Mouse (Mus musculus) mature B cell (primary cell): ENCODE results near the gene Amotl1.
"Not testable (repeated sequence)": the region's sequence is repeated elsewhere in the genome, so short reads cannot be mapped to it uniquely, and the experiment has no call there.

Experiments
- in situ Hi-C: fragments of 300-500 bp; cut with MboI; formaldehyde crosslinking; loops from 2 replicates; pipeline ENCODE4 v1.14.3; 2019

Amotl1 gene

DNA sequence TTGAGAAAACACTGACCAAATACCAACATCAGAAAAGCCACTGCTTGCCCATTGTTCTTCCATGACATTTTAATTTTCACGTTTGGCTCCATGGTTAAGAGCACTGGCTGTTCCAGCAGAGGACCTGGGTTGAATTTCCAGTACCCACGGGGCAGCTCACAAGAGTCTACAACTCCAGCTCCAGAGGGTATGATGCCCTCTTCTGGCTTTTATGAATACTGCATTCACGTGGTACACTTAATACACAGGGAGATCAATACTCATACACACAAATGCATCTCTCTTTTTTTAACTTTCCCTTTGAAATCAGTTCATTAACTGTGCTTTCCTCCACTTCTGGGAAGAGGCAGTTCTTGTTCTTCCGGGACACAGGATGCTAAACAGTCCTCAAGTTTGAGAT is 41.4 kb downstream of the Amotl1 start:
- in situ Hi-C loops: no loop called here

DNA sequence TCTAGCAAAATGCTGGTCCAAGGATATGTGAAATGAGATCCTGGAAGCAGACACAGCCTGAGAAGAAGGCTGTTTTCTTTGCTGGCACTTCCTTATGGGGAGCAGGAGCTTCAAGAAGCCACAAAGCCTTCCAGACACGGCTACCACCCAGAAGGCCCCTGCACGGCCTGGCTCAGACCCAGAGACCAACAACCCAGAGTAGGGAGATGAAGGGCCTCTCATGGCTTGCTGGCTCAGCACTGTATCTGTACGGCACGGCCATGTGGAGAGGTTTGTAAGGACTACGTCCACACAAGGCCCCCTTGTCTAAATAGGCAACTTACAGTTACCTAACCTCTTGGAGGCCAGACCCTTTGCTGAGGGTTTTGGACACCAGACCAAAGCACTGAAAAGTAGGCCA is 45.1 kb downstream of the Amotl1 start:
- in situ Hi-C loops: no loop called here

DNA sequence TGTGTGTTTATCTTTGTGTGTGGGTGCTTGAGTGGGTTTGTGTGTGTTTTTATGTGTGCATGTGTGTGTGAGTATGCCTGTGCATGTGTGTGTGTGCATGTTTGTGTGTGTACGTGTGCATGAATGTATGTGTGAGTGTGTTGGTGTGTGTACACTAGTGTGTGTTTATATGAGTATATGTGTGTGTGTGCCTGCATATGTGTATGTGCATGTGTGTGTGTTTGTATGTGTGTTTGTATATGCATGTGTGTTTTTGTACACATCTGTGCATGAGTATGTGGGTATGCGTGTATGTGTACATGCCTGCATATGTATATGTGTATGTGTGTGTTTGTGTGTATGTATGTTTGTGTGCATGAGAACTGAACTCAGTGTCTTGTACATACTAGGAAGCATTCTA is 46.7 kb downstream of the Amotl1 start:
- in situ Hi-C loops: no loop called here

DNA sequence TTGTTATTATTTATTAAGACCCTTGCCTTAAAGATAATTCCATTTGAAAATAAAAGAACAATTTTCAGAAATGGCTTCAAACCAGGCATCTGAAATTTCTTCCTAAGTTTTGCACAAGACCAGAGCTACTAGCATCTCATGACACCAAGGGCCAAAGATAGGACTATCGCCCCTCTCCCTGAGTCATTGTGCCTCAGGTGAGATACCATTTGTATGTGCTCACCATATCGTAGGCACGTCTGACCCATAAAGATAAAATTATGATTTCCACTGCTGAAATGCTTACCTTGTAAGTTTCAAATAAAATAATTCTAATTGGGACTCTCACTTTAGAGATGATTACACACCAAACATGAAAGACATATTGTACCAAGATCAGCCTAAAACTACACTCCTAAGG is 47.4 kb downstream of the Amotl1 start:
- in situ Hi-C loops: no loop called here

DNA sequence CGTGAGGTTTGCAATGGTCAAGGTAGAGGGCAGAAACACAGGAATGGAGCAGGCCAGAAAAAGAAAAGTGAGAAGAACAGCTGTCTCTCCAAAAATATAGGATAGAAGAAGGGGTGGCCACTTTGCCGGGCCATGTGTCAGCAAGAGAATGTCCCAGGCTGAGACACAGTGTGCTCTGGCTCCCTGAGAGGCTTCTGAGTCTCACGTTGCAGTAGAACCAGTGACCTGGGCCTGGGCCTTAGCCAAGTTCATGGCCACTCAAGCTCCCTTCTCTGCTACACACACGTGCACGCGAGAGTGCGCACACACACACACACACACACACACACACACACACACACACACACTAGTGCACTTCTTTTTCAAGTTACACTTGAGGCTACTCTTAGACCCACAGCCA is 48.0 kb downstream of the Amotl1 start:
- in situ Hi-C loops: no loop called here

DNA sequence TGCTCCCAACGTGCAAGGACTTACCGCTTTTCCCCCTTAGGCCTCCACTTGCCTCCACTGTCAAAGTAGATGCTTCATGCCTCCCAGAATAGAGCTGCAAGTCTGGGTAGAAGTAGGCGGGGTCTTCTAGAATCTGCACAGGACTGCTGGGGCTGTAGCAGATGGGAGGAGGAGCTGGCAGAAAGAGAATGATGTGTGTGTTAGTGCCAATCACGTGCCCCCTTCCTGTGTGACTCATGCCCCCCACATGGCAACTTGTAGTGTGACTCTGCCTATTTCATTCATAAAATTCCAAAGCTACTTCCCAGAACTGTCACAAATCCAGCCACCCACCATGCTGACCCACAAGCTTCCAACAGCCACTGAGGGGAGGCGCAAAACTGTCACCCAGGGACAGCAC is 48.4 kb downstream of the Amotl1 start:
- in situ Hi-C loops: no loop called here

DNA sequence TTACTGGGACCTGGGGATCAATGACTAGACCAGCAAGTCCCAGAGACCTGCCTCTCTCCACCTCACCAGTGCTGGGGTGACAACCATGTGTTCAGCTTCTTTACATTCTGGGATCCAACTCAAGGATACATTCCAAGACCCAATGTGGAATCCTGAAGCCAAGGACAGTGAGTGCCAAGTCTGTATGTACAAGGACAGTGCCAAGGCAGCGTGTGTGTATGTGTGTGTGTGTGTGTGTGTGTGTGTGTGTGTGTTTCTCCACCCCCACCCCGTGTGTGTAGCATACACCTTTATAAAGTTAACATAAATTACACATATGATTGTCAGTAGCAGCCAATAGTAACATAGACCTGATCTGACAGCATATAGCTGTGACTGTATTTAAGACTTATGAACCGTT is 49.0 kb downstream of the Amotl1 start:
- in situ Hi-C loops: no loop called here

DNA sequence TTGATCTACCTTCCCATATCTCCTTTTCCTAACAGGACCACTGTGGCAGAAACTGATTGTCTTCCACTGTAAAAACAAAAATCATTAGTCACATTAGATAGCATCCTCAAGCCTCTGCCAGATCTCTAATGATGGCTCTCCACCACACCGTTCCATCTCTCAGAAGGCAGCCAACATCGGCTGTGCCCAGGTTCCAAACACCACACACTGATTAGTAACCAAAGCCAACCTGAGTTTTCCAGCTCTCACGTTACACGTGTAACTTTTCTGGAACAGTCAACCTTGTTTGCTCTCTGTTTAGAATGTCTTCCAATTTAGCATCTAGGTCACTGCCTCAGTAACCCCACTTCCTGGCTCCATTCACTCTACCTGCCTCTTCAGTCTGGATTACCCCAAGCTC is 51.0 kb downstream of the Amotl1 start:
- in situ Hi-C loops: no loop called here

DNA sequence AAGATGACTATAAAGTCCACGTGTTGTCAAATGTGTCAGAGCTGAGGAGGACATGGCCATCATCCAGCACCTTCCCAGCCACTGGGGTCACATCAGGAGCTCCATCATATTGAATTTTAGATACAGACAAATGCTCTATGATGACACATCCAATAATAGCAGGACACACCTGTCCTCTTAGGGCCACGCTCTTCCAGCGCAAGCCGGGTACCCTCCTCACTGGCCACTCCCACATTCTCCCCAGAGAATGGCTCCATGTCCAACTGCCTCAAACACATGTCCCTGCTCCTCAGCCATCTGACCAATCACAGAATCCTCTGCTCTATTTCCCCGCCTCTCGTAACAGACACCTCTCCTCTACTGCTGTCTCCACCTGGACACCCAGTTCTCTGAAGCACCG is 54.2 kb downstream of the Amotl1 start:
- in situ Hi-C loops: no loop called here

DNA sequence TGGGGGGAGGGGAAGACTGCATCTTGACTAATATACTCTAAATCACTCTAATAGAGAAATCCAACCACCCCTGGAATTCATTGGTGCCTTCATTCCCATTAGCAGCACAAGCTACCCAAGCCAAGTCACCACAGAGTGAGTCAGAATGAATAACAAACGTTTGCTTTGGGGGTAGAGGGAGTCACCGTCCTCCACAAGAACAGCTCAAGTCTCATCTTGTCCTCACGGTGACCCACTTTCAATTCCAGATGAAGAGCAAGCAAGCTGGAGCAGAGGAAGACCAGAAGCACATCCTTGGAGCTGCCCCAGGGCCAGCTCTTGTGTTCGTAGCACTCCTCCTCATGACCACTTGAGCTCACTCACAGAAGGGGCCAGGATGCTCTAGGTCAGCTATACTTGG is 56.2 kb downstream of the Amotl1 start:
- in situ Hi-C loops: no loop called here

DNA sequence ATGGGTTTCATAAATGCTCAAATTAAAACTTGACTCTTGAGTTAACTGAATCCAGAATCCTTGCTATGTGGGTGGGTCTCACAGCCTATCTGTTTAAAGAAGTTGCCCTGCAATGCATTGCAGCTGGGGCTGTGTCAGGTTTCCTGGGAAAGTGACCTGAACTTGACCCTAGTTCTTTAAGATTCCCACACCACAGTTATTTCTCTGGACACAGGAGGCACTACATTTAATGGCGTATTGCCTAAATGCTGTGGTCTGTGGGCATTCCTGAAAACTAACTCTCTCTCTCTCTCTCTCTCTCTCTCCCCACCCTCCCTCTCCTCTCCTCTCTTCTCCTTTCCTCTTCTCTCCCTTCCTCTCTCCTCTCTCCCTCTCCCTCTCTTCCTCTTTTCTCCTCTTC is 59.2 kb downstream of the Amotl1 start:
- in situ Hi-C loops: no loop called here

DNA sequence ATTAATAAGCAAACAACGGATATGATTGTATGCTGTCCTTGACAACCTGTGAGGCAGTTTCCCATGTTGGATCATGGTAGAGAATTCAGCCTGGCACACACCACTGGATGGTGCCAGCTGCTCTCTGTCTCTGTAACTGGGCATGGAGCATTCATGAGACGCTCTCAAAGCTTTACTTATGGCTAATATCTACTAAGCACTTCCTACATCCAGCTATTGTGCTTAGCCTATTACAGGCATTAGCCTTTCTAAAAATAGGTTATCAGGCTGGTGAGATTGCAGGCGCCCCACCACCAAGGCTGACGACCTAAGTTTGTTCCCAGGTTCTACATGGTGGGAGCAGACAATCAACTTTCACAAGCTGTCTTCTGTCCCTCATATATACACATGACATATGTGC is 65.9 kb downstream of the Amotl1 start:
- in situ Hi-C loops: no loop called here

DNA sequence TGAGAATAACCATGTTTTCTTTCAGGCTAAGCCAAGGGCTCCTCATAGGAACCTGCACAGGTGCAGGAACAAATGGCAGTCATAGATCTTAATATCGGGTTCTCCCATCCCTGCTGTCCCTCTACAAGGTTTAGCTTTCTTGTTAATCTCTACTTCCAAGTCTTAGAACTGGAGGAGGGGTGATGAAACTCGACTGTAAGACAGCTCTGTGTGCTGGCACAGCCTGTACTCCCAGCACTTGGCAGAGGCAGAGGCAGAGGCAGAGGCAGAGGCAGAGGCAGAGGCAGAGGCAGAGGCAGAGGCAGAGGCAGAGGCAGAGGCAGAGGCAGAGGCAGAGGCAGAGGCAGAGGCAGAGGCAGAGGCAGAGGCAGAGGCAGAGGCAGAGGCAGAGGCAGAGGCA is 68.5 kb downstream of the Amotl1 start:
- in situ Hi-C loops: not testable (repeated sequence)

DNA sequence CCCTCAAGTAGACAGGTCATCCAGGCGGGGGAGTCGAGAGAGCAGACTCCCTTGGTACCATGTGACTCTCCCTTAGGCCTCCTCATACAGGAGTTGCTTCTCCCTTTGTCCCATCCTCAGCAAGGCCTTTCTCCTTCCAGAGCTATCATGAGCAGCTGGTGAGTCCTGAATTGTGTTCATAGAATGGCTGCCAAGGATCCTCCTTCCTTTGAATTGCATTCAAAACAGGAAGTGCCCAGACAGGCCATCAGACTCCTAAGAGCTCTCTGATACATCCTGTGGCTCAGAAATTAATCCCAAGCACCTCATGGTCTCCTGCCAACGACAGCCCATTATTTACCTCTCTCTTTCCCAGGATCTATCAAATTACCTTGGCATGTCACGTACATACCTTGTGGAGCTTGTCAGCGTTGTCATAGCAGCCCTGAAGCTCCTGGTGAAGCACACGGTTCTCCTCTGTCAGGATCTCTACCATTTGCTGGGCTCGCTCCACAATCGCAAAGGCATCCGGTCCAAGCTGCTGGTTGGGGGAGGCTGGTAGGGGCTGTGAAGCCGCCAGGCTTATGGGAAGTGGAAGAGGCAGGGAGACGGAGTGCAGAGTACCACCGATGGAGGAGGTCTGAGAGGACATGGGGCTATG is 70.0 kb downstream of the Amotl1 start:
- in situ Hi-C loops: no loop called here

DNA sequence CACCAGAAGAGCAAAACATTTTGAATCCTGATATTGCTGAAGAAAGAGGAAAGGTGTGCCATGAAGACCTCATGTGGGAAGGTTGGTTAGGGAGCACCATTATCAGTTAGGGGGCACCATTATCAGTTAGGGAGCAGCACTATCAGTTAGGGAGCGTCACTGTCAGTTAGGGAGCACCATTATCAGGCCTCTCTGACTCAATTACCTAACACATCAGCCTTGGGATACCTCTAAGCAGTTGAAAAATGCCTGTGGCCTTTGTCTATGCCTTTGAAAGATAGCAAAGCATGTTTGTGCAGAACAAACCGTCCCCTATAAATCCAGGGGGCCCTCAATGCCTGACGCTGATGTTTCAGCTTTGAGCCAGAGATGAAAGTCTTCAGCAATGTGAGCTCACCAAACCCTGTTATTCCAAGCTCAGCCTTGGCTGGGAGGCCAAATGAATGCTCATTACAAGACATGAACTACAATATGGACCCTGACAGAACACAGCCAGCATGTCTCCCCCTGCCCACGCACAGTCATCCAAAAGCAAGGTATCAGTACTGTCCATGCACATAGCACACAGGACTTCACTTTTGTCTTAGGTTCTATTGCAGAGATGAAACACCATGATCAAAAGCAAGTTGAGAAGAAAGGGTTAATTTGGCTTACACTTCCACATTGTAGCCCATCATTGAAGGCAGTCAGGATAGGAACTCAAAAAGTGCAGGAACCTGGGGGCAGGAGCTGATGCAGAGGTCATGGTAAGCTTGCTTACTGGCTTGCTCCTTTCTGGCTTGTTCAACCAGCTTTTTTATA is 75.5 kb downstream of the Amotl1 start:
- in situ Hi-C loops: no loop called here

DNA sequence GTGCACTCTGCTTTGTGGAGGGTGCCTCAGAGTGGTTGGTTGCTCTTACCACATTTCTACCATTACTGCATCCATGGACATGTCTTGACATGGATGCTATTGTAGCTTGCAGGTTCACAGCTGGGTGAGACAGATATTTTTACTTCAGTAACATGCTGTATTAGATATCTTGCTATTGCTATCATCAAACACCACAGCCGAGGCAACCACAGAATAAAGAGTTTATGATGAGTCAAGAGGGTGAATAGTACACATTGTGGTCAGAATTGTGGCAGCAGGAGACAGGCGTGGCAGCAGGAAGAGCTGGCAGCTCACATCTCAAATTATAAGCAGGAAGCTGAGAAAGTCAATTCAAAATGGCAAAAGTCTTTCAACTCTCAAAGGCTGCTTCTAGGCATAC is 76.4 kb downstream of the Amotl1 start:
- in situ Hi-C loops: no loop called here

DNA sequence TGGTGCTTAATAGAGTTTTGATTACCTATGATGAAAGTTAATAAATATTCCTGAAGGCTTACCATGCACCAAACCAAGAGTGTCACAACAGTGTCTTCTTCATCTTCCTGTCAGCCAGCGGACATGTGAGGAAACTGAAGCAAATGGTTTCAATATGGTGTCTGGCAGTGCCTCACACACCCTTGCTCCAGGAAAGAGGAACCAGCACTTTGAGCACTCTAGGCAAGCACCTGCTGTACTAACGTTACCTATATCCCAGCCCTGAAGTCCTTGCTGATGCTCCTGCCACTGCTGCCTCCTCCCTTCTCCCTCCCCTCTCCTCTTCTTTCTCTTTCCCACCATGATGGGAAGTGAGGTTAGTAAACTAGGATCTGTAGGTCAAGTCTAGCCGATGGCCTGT is 80.4 kb downstream of the Amotl1 start:
- in situ Hi-C loops: no loop called here

DNA sequence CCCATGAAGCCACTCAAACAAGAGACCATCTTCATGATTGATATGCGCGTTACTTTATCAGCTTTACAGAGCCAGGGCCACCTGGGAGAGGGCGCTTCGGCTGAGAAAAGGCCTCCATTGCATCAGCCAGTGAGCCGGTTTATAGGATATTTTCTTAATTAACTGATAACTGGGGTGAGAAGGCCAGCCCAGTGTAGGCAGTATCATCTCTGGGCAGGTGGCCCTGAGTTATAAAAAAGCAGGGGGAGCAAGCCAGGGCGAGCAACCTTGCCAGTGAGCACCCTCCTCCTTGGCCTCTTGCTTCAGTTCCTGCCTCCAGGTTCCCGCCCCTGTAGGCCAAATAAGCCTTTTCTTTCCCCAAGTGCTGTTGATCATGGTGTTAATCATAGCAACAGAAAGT is 81.5 kb downstream of the Amotl1 start:
- in situ Hi-C loops: no loop called here

DNA sequence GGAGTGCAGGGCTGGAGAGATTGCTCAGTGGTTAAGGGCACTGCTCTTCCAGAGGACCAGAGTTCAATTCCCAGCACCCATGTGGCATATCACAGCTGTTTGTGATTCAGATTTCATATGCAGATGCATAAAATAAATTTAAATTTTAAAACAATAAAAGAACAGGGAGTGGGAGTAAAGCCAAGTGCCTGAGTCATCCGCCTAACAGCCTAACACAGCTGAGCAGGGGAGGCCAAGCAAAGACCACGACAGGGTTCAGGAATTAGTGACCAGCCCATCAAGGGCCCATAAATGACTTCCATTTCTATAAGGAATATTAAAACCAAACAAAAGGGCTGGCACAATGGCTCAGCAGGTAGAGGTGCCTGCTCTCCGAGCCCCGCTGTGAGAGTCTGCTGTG is 84.3 kb downstream of the Amotl1 start:
- in situ Hi-C loops: no loop called here

DNA sequence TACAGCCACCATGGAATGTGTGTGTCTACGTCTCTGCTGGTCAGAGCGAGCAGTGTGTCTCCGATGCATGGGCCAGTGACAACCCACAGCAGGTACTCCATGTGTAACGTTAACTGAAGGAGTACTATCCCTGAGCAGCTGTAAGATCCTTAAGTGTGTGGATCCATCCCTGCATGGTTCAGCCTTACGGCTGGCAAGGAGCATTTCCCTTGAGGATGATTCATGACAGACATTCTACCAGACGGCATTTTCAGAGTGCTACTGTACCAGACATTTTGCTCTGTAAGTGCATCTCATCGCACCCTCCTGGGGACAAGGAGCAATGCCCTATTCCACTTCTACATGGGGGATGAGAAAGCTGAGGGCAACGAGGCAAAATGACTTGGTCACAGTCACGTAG is 84.9 kb downstream of the Amotl1 start:
- in situ Hi-C loops: no loop called here

DNA sequence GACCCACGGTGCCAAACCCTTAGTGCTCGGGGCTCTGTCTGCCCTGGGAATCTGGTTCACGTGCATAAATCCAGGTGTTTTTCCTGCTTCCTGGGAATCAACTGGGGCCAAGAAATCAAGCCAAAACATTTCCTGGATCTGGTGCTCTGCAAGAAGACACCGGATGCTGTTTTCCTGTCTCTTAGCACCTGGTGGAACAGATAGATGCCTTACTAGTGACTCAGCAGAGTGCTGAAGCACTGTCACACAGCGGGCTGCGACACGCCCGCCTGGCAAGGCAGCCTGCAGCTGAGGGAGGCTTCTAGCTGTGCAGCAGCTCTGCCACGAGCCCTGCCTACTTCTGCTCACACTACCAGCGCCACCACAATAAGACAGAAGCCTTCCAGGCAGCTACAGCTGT is 85.4 kb downstream of the Amotl1 start:
- in situ Hi-C loops: no loop called here

DNA sequence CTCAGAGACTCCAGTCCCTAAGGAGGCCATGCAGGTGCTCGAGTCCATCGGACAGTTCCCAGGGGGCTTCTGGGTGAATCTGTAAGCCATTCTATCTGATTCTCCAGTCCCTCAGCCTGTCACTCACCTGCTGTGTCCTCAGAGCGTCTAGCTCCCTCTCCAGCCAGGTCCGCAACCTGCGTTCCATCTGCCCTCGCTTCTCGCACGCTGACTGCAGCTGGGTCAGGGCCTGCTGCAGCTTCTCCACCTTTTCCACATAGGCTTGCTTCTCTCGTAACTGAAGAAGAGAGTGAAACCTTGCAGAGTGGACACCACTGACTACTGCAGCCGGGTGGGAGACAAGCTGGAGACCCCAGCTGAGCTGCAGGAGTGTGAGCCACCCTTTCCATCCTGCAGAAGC is 86.5 kb downstream of the Amotl1 start:
- in situ Hi-C loops: no loop called here

DNA sequence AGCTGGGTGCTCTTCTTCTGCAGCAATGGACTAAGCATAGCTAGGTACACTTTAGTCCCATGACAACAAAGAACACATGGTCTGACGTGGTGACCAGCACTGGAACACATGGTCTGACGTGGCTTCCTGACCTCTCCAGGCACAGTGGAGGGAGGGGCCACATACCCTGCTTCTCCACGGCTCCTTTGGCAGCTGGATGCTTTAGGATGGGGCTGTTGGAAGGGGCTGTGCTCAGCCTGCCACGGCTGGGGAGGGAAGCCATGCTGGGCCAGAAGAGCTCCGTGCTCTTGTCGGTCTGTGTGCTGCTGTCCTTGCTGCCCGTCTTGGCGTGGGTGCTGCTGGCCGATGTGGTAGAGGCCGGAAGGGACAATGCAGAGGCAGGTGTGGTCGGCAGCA is 96.5 kb downstream of the Amotl1 start:
- in situ Hi-C loops: no loop called here
